Mouse (Mus musculus) heart, adult 18-20 months (tissue): ENCODE data around the gene Fbf1. TPM values are rescaled to one million over a fixed set of nuclear protein-coding genes. Genes with fewer than 3 reads are reported as not detected.

Experiments used
- DNase-seq, 2 experiments: peaks; one replicate each; pipeline ENCODE4 v3.0.0; 2021 to 2022; ENCODE audit warnings: mixed read lengths in 1 of 2
- long read RNA-seq, 2 experiments: library from polyadenylated mRNA; stranded (forward); transcript quantifications; one replicate each; pipeline ENCODE4 v2.0.0; 2021
- total RNA-seq, 2 experiments: library from RNA; stranded (reverse); gene quantifications; 2 replicates each; pipeline ENCODE4 v1.2.3; 2021

Gene Fbf1
- 10 to 100 TPM; 13.5 to 18.1 TPM for total RNA-seq
- long read RNA-seq, experiment 1, partial matches to known transcripts: 1 of 6 reads
- long read RNA-seq, experiment 1, other reads (novel, unspliced or antisense): 5 of 6 reads
- long read RNA-seq, experiment 2, partial matches to known transcripts: 1 of 4 reads
- long read RNA-seq, experiment 2, other reads (novel, unspliced or antisense): 3 of 4 reads

DNA sequence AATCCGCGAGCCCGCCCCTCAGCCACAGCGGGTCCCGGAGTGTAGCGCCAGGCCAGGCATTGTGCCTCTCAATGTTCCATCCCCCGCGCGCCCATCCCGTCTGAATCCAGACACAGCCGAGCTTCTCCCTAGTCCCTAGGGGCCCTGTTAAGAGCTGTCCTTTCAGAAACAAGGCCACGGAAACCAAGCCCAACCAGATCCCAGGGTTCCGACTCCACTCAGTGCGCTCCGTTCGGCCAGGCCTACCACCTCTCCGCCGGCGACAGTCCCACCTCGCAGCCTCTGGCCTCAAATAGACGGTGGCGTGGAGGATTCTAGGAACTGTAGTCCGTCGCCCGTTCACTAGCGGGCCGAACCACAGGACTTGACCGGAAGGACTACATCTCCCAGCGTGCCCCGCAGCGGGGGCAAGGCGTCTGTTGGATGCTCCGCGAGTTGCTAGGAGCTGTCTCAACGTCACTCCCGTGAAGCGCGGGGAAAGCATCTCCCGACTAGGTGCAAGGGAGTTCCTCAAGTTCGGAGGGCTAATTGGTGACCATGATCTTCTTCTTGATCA lies at the start of gene Fbf1:
Gene Fbf1, minus strand, starts transcription at position 283 of the 556 bp plus-strand sequence.
- peak; percentile 97 to 98 for DNase-seq

DNA sequence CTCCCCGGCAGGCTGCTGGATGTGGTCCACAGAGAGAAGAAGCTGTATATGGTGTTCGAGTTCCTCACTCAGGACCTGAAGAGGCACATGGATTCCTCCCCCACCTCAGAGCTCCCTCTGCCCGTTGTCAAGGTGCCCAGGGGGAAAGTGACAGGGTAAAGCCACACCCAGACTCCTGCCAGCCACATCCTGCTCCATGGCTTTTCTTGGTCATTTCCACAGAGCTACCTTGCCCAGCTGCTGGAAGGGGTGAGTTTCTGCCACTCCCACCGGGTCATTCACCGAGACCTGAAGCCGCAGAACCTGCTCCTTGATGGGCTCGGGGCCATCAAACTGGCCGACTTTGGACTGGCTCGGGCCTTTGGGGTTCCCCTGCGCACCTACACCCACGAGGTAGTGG lies 48.6 kb upstream of the Fbf1 start:
- DNase-seq: no peak

GRCm38 (mm10) chr11:116215991-116216390 lies 48.0 kb upstream of the Fbf1 start:
- no peak for DNase-seq

GRCm38 (mm10) chr11:116215181-116215580 lies 47.2 kb upstream of the Fbf1 start:
- DNase-seq: no peak

GRCm38 (mm10) chr11:116213877-116214510 lies 46.0 kb upstream of the Fbf1 start:
- DNase-seq: no peak

- no peak for DNase-seq
These were observed 44.9 kb upstream of the Fbf1 start for GRCm38 (mm10) chr11:116212847-116213246.

DNA sequence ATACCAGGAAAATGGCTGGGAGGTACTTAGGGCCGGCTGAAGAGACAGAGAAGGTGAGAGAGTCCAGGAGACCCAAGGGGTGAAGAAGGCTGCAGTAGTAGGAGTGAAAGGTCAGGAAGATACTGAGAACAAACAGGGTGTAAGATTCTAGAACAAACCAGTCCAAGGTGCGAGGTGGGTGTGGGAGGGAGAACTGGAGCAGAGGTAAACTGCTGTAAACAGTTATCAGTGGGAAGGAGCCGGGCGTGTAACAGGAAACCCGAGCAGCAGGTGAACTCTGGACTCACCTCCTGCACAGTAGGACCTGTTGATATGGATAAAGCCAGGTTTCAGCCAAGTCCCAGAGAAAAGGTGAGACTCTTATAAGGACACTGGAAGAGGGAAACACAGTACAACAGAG lies 42.7 kb upstream of the Fbf1 start:
- DNase-seq: no peak

GRCm38 (mm10) chr11:116209257-116209656 lies 41.3 kb upstream of the Fbf1 start:
- DNase-seq: no peak

- DNase-seq: no peak
These were observed 40.7 kb upstream of the Fbf1 start for GRCm38 (mm10) chr11:116208660-116209059.

- DNase-seq: no peak
These were observed 38.7 kb upstream of the Fbf1 start for GRCm38 (mm10) chr11:116206678-116207077.

- no peak for DNase-seq
These were observed 35.2 kb upstream of the Fbf1 start for GRCm38 (mm10) chr11:116203150-116203549.

GRCm38 (mm10) chr11:116201151-116201550 lies 33.2 kb upstream of the Fbf1 start:
- DNase-seq: no peak

DNA sequence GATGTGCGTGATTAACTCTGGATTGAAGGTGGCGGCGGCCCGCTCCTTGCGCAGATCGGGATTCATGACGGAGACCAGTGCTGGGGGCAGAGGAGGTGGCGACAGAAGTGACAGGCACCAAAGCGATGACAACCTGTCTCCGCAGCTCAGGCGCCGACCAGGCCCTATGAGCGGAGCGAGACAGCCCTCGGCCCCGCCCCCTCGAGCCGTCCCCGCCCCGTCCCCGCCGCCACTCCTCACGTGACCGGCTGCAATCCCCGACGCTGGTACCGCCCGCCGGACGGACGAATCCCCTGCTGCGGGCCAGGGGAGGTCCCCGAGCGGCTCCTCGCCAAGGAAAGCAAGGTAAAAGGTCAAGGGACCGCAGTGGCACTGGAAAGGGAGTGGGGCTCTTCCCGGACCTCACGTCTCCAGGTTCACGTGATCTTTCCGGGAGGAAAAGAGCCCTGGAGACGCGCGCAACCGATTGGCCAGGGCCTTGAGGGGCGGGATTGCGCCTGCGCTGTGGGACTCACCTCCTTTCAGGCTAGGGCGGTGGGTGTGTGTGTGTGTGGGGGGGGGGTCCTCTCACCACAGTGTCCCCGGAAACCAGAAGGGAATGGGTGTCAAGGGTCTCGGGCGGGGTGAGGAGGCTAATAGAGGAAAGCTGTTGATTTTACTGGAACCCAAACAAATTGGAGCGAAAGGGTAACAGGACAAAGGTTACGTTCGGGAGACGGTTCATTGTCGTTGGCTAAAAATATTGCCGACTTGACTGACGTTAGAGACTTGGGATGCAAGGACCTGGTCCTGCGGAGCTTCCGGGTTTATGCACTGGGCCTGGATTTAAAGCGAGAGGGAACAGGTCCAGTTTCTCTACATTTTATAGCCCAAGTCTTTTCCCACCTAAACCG lies 30.9 kb upstream of the Fbf1 start, which contains the start of the genes Ten1 and Acox1:
Gene Ten1, plus strand, starts transcription at position 217 of the 893 bp plus-strand sequence.
Gene Acox1, minus strand, starts transcription at position 407 of the 893 bp plus-strand sequence.
- peak; percentile 99 to 100 for DNase-seq

GRCm38 (mm10) chr11:116198132-116198531 lies 30.2 kb upstream of the Fbf1 start:
- no peak for DNase-seq

GRCm38 (mm10) chr11:116197584-116197906 lies 29.6 kb upstream of the Fbf1 start:
- DNase-seq: no peak

DNA sequence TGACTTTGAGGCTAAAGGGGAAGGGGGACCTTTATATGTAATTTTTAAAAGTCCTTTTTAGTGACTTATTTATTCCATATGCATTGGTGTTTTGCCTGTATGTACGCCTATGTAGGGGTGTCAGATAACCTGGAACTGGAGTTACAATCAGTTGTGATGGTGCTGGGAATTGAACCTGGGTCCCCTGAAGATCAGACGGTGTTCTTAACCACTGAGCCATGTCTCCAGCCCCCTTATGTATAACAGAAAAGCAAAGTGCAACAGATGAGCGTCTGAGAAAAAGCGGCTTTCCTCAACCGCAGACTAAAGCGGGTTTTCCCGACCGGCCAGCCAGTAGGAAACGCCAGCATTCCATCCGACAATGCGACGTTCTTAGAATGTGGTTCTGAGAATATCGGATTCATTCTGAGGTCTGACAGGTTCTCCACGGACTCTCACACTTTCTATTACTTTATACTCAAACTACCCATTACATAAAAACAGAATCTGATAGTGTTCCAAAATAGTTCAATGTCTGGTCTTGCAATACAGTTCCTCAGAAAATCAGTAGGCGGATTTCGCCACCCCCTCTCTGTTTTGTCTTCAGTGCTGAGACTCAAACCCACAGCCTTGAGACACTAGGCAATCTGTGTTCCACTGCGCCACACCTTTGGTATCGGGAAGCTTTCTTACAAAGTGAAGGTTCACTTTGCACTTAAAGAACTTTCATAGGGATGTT lies 29.1 kb upstream of the Fbf1 start:
- no peak for DNase-seq

GRCm38 (mm10) chr11:116196336-116196735 lies 28.4 kb upstream of the Fbf1 start:
- no peak for DNase-seq

DNA sequence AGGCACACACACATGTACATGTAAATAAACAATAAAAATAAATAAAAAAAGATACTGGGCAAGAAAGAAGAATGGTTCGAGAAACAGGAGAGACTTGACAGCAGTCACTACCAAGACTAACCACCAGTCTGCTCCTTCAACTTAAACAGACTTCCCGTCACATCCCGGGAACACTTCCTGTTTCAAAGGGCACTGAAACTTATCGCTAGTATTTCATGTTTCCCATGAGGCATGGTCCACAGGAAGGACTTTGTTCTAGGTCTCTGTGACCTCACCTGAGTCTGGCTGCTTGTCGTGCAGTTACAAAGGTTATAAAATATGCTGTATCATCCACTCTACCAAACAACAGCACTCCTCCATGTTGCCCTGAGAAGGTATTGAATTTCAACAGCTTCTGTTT lies 27.3 kb upstream of the Fbf1 start:
- DNase-seq: no peak

GRCm38 (mm10) chr11:116194619-116195018 lies 26.7 kb upstream of the Fbf1 start:
- no peak for DNase-seq

DNA sequence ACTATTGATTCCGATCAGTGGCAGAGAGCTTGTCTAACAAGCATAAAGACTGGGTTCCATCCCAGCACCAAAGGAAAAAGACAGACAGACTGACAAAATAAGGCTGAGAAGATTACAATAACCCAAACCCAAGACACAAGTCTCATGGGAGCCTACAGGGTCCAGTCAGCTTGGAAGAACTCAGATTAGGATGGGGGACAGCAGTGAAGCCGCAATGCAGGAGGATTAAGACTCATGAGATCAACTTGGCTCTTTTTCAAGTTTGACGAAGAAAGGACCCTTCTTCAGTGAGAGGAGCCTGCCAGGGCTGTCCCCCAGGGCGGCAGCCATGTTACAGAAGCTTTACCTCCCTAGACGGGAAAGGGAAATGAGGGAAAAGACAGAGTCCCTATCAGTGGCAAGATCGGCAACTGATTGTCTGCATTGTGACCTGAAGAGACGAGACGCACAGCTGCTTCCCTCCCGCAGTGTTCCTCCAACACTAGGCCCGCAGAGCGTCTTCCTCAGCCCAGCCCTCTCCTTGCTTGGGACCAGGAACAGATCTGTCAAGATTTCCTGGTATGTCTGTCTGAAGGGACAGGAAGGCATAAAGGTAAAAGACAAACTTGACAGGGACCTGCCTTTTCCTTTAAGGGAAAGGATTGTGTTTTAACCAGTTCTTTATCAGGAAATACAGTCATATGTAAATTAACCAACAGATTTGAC lies 19.4 kb upstream of the Fbf1 start:
- no peak for DNase-seq

- DNase-seq: no peak
These were observed 18.4 kb upstream of the Fbf1 start for GRCm38 (mm10) chr11:116186360-116186759.
